ENCODE assay signal across 13 mouse cellular contexts in the genomic region with DNA sequence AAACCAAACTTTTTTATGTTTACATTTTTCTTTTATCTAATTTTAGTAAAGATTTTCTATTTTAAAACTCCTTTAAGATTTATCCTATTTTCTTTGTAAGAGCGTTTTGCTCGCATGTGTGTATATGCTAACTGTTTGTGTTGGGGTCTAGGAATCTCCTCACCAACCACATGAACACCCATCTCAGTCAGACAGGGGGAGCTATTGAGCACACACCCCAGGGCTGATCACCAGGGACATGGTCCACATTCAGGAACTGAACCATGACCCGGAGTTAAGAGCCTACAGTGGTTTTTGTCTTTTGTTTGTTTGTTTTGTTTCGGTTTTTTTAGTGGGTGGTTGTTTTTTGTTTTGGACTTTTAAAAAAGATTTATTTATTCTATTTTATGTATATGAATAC. TPM values are rescaled to one million over a fixed set of nuclear protein-coding genes. Genes with fewer than 3 reads are reported as not detected.
DNase-seq lines count a peak whose midpoint lies in the region; ATAC-seq and TF ChIP-seq lines count a peak whose summit lies in the region.
"Had no signal": no experiment of that assay in that cellular context is flagged by ENCODE, and none has a peak within 500 bp of the region (broad histone marks: within the 10 kb centered on the region; RNA-seq: fewer than 3 reads in every experiment).

No protein-coding gene starts in this region.

- H3K27me3 ChIP-seq in kidney, adult 2 months (replicated peaks; ENCODE audit: control insufficient read depth, insufficient read depth, low read length) = no peaks in the 10 kb centered on the region
- H3K27me3 ChIP-seq in E14TG2a.4 (ENCODE audit: insufficient read depth, low read length) = 0 out of 2 replicates have a peak, but pooled peaks cover 5% of the 10 kb centered on the region
- H3K27me3 ChIP-seq in kidney, embryonic 14.5 days (ENCODE audit: control insufficient read depth, insufficient read depth, low read length) = no peaks in the 10 kb centered on the region
- H3K27me3 ChIP-seq: midbrain, embryonic 12.5 days; stomach, embryonic 15.5 days had no signal

- H3K9me3 ChIP-seq in E14TG2a.4 (ENCODE audit: low read length) = no peaks in the 10 kb centered on the region
- no peaks in the 10 kb centered on the region for H3K9me3 ChIP-seq in kidney, embryonic 14.5 days (ENCODE audit: control insufficient read depth, low read length)
- H3K9me3 ChIP-seq: heart, embryonic 10.5 days; midbrain, embryonic 12.5 days; stomach, embryonic 15.5 days had no signal

- TF ChIP-seq CTCF in kidney, adult 2 months (conservative IDR thresholded peaks at IDR 0.05; ENCODE audit: insufficient read depth, insufficient read length, low read depth, low read length) = peak; percentile 67
- peak; percentile 64 for TF ChIP-seq CTCF in E14TG2a.4 (conservative IDR thresholded peaks at IDR 0.05; ENCODE audit: low read length)

- peak; percentile 46 for DNase-seq in kidney, adult 2 months
- no peak for DNase-seq in kidney, postnatal 14 days
- DNase-seq in 416B (ENCODE audit: low read depth) = peak; percentile 66
- no peak for DNase-seq in layer of hippocampus, adult 9-10 months (ENCODE audit: low spot score)
- DNase-seq in right cerebral cortex, postnatal 4 days = no peak
- DNase-seq: cerebellum, adult 9-10 months had no signal

- no peaks in the 10 kb centered on the region for H3K36me3 ChIP-seq in kidney, adult 2 months (ENCODE audit: control insufficient read depth, insufficient read depth, low read length)
- no peaks in the 10 kb centered on the region for H3K36me3 ChIP-seq in E14TG2a.4 (ENCODE audit: insufficient read depth, low read length)
- no peaks in the 10 kb centered on the region for H3K36me3 ChIP-seq in kidney, embryonic 14.5 days (ENCODE audit: control insufficient read depth, insufficient read depth, low read length)
- H3K36me3 ChIP-seq: heart, embryonic 10.5 days; midbrain, embryonic 12.5 days; stomach, embryonic 15.5 days had no signal

- no peak overlapping the region for H3K27ac ChIP-seq in kidney, adult 2 months (ENCODE audit: insufficient read depth, low read depth, low read length)
- no peak overlapping the region for H3K27ac ChIP-seq in kidney, embryonic 14.5 days (ENCODE audit: low read depth, low read length)

- H3K4me2 ChIP-seq in kidney, embryonic 14.5 days (replicated peaks; ENCODE audit: low read depth, low read length) = no peak overlapping the region
- H3K4me2 ChIP-seq: midbrain, embryonic 12.5 days; stomach, embryonic 15.5 days had no signal

- 71% methylated on average over 4 of the region's 4 CpGs for WGBS in kidney, adult 2 months
- 87% methylated on average over 4 of the region's 4 CpGs for WGBS in kidney, embryonic 14.5 days

- no peak overlapping the region for H3K4me3 ChIP-seq in kidney, adult 2 months (ENCODE audit: insufficient read depth, low read depth, low read length)
- H3K4me3 ChIP-seq in E14TG2a.4 (replicated peaks; ENCODE audit: low read length) = no peak overlapping the region
- H3K4me3 ChIP-seq in kidney, embryonic 14.5 days (ENCODE audit: low read length) = no peak overlapping the region
- H3K4me3 ChIP-seq: heart, embryonic 10.5 days; midbrain, embryonic 12.5 days; stomach, embryonic 15.5 days had no signal

- no peaks in the 10 kb centered on the region for H3K4me1 ChIP-seq in kidney, adult 2 months (ENCODE audit: control insufficient read depth, insufficient read depth, low read length)
- H3K4me1 ChIP-seq in E14TG2a.4 (replicated peaks; ENCODE audit: low read depth, low read length) = peaks cover 60% of the 10 kb centered on the region
- no peaks in the 10 kb centered on the region for H3K4me1 ChIP-seq in kidney, embryonic 14.5 days (ENCODE audit: control insufficient read depth, insufficient read depth, low read length)
- H3K4me1 ChIP-seq: midbrain, embryonic 12.5 days had no signal

- no peak for TF ChIP-seq POLR2A in kidney, adult 2 months (IDR thresholded peaks at IDR 0.05; ENCODE audit: low read depth, low read length)

- no peak overlapping the region for H3K9ac ChIP-seq in kidney, embryonic 14.5 days (ENCODE audit: low read depth, low read length)
- H3K9ac ChIP-seq: midbrain, embryonic 12.5 days; stomach, embryonic 15.5 days had no signal

- ATAC-seq in erythroid progenitor cell, adult 5-6 weeks (replicated peaks; ENCODE audit: low FRiP score, poor library complexity, severe bottlenecking) = 0 out of 2 replicates have a peak, but pooled peaks have one; percentile 35
- ATAC-seq in kidney, embryonic 14.5 days (ENCODE audit: low FRiP score, low TSS enrichment) = no peak
- ATAC-seq: inflammation-experienced regulatory T-cells, adult 6 months had no signal

RNA-seq across cellular contexts. Expression of a gene that starts 22.3 kb away (rescaled TPM):
- polyA plus RNA-seq in kidney, adult 2 months (2012; rRNA removed) = 103 and 106 TPM in 2 replicates
- total RNA-seq in erythroid progenitor cell, adult 5-6 weeks (2015; ENCODE audit: low replicate concordance) = 84.0 and 100 TPM in 2 replicates
- 21.3 and 46.2 TPM in 2 replicates for total RNA-seq in erythroid progenitor cell, adult 5-6 weeks (2017; ENCODE audit: low replicate concordance)
- 85.9 and 125 TPM in 2 replicates for polyA plus RNA-seq in kidney, embryonic 14.5 days (2014; fragmentation: Nextera tagmentation; extraction: Ambion mirVana)

Comparison
In these comparisons a context has a peak if more than half of its experiments do, and no peak if none do; other contexts are left out.
1. DNase-seq: peak in kidney, adult 2 months (single experiment) and 416B (single experiment); none in kidney, postnatal 14 days (single experiment), layer of hippocampus, adult 9-10 months (single experiment) and right cerebral cortex, postnatal 4 days (single experiment).